In genomic region chr14:55126521-55126920, GRCm38 (mm10) we compare ENCODE assay signal across 29 mouse cellular contexts. TPM values are rescaled to one million over a fixed set of nuclear protein-coding genes. Genes with fewer than 3 reads are reported as not detected.
DNase-seq lines count a peak whose midpoint lies in the region; TF ChIP-seq lines count a peak whose summit lies in the region.
"Had no signal": no experiment of that assay in that cellular context is flagged by ENCODE, and none has a peak within 500 bp of the region (broad histone marks: within the 10 kb centered on the region; RNA-seq: fewer than 3 reads in every experiment).

No protein-coding gene starts in this region.

- no peak overlapping the region for H3K4me3 ChIP-seq in layer of hippocampus, adult 2 months
- no peak overlapping the region for H3K4me3 ChIP-seq in left cerebral cortex, adult 2 months
- H3K4me3 ChIP-seq: embryonic facial prominence, embryonic 10.5 days; embryonic facial prominence, embryonic 13.5 days; erythroblast, embryonic 14.5 days; forebrain, embryonic 13.5 days; heart, adult 2 months; heart, embryonic 10.5 days; heart, embryonic 13.5 days had no signal

- DNase-seq in layer of hippocampus, adult 2 months (ENCODE audit: low spot score in 2 of 2), result no peak
- DNase-seq in layer of hippocampus, postnatal 36 days, result no peak
- no peak for DNase-seq in left cerebral cortex, adult 2 months (ENCODE audit: extremely low spot score in 1 of 2, low spot score in 2 of 2)
- no peak for DNase-seq in left cerebral cortex, adult 11 months (ENCODE audit: low spot score)
- DNase-seq in right cerebral cortex, postnatal 25 days, result peak; percentile 30
- DNase-seq in right cerebral cortex, postnatal 14 days, result no peak
- no peak for DNase-seq in ovary, postnatal 36 days (ENCODE audit: low spot score)
- DNase-seq: adrenal gland, adult 2 months; adrenal gland, postnatal 14 days; cerebellum, adult 11-12 months; cerebellum, adult 8-10 months; cerebellum, postnatal 10 days; cerebellum, postnatal 36 days; embryo, embryonic 11 days; gastrocnemius, postnatal 10 days; gastrocnemius, postnatal 36 days; heart, adult 2 months; heart, postnatal 14 days; heart, postnatal 4 days had no signal

- peak overlapping the region; percentile 67 for H3K27ac ChIP-seq in layer of hippocampus, adult 2 months
- peak overlapping the region; percentile 65; the same call in 1 of the 2 replicates for H3K27ac ChIP-seq in left cerebral cortex, adult 2 months
- H3K27ac ChIP-seq: embryonic facial prominence, embryonic 10.5 days; embryonic facial prominence, embryonic 13.5 days; forebrain, embryonic 13.5 days; heart, adult 2 months; heart, embryonic 10.5 days; heart, embryonic 13.5 days; hindbrain, embryonic 14.5 days; hindbrain, postnatal 0 days had no signal

- intact Hi-C loops in left cerebral cortex, adult 2 months (cut with DNase I), result no loop called here

- no peak for TF ChIP-seq CTCF in layer of hippocampus, adult 2 months (conservative IDR thresholded peaks at IDR 0.05)
- TF ChIP-seq CTCF in left cerebral cortex, adult 2 months (IDR thresholded peaks at IDR 0.05), result no peak

RNA-seq across cellular contexts. Expression of gene Jph4, which starts 9.8 kb away (rescaled TPM):
- 100 to 1,000 TPM; 453 to 476 TPM for total RNA-seq in layer of hippocampus, adult 2 months (2021)
- 100 to 1,000 TPM; 447 to 471 TPM for total RNA-seq in layer of hippocampus, postnatal 36 days (2021)
- total RNA-seq in left cerebral cortex, adult 2 months (2021), result 100 to 1,000 TPM; 300 to 347 TPM
- total RNA-seq: granulocyte monocyte progenitor cell, adult 5-6 weeks; MEL had no signal

RNA-seq across cellular contexts. Expression of gene Ap1g2, which starts 20.1 kb away (rescaled TPM):
- 10 to 100 TPM; 15.4 to 19.3 TPM for total RNA-seq in layer of hippocampus, adult 2 months (2021)
- 10 to 100 TPM; 17.4 to 19.2 TPM for total RNA-seq in layer of hippocampus, postnatal 36 days (2021)
- 1 to 10 TPM; 7.7 to 9.5 TPM for total RNA-seq in left cerebral cortex, adult 2 months (2021)

RNA-seq across cellular contexts. Expression of gene Thtpa, which starts 31.9 kb away (rescaled TPM):
- total RNA-seq in layer of hippocampus, adult 2 months (2021), result 10 to 100 TPM; 19.3 to 23.7 TPM
- 10 to 100 TPM; 18.2 to 19.6 TPM for total RNA-seq in layer of hippocampus, postnatal 36 days (2021)
- 10 to 100 TPM; 18.1 to 22.8 TPM for total RNA-seq in left cerebral cortex, adult 2 months (2021)

RNA-seq across cellular contexts. Expression of gene Zfhx2, which starts 34.4 kb away (rescaled TPM):
- total RNA-seq in layer of hippocampus, adult 2 months (2021), result 10 to 100 TPM; 55.5 to 67.3 TPM
- total RNA-seq in layer of hippocampus, postnatal 36 days (2021), result 10 to 100 TPM; 52.0 to 64.3 TPM
- 10 to 100 TPM; 47.0 to 61.6 TPM for total RNA-seq in left cerebral cortex, adult 2 months (2021)
